Mouse (Mus musculus): ENCODE data around the gene Gm37240. TPM values are rescaled to one million over a fixed set of nuclear protein-coding genes. Genes with fewer than 3 reads are reported as not detected.

The Gm37240 gene
- polyA plus RNA-seq, 1 experiment from 2014 or later, result 10.8 TPM

- POLR2A ChIA-PET, result no interaction called here
- in situ Hi-C loops (cut with MboI; ENCODE audit: low pct_unique_long_range_greater_than_20kb), result no loop called here
- no peak for DNase-seq (ENCODE audit: low read depth, low spot score)
- ATAC-seq, result no peak
- no peaks in the 10 kb centered on the region for H3K27me3 ChIP-seq
- no peak for TF ChIP-seq CTCF (IDR thresholded peaks at IDR 0.05)
- CTCF ChIA-PET, result no interaction called here
These were observed 539.3 kb downstream of the Gm37240 start for GRCm38 (mm10) chr3:85348021-85348420.

GRCm38 (mm10) chr3:85341103-85341860 lies 546.0 kb downstream of the Gm37240 start:
- TF ChIP-seq CTCF (IDR thresholded peaks at IDR 0.05), result no peak
- DNase-seq (ENCODE audit: low read depth, low spot score), result no peak
- ATAC-seq, result no peak
- no peaks in the 10 kb centered on the region for H3K27me3 ChIP-seq
- CTCF ChIA-PET, result interaction anchor here (1.6 kb wide), 1 partner anchor 11 kb away, joined by 4 read pairs; no protein-coding TSS in a partner anchor
- in situ Hi-C loops (cut with MboI; ENCODE audit: low pct_unique_long_range_greater_than_20kb), result no loop called here
- POLR2A ChIA-PET, result interaction anchor here (0.8 kb wide), 1 partner anchor 10 kb away, joined by 4 read pairs; no protein-coding TSS in a partner anchor

DNA sequence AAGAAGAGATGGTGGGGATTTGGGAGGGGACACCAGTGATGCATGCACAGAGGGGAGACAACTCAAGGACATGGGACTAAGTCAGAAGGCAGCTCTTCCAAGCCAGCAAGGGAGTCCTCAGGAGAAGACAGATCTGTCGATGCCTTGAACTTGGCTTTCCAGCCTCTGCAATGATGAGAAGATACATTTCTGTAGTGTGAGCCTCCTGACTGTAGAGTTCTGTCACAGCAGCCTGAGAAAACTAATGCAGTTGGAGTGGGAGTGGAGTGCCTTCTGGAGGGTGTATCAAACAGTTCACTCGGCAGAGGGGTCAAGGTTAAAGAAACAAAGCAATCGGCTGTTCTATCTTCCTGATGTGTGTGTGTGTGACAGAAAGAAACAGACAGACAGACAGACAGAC lies 546.8 kb downstream of the Gm37240 start:
- DNase-seq (ENCODE audit: low read depth, low spot score) (no peak), ATAC-seq (no peak)
- no peak for TF ChIP-seq CTCF (IDR thresholded peaks at IDR 0.05)
- in situ Hi-C loops (cut with MboI; ENCODE audit: low pct_unique_long_range_greater_than_20kb), result no loop called here
- no peaks in the 10 kb centered on the region for H3K27me3 ChIP-seq
- ChIA-PET POLR2A (no interaction called here), CTCF (no interaction called here)

GRCm38 (mm10) chr3:85339926-85340325 lies 547.4 kb downstream of the Gm37240 start:
- DNase-seq (ENCODE audit: low read depth, low spot score) (no peak), ATAC-seq (no peak)
- ChIA-PET CTCF (no interaction called here), POLR2A (no interaction called here)
- in situ Hi-C loops (cut with MboI; ENCODE audit: low pct_unique_long_range_greater_than_20kb), result no loop called here
- H3K27me3 ChIP-seq, result no peaks in the 10 kb centered on the region
- no peak for TF ChIP-seq CTCF (IDR thresholded peaks at IDR 0.05)

DNA sequence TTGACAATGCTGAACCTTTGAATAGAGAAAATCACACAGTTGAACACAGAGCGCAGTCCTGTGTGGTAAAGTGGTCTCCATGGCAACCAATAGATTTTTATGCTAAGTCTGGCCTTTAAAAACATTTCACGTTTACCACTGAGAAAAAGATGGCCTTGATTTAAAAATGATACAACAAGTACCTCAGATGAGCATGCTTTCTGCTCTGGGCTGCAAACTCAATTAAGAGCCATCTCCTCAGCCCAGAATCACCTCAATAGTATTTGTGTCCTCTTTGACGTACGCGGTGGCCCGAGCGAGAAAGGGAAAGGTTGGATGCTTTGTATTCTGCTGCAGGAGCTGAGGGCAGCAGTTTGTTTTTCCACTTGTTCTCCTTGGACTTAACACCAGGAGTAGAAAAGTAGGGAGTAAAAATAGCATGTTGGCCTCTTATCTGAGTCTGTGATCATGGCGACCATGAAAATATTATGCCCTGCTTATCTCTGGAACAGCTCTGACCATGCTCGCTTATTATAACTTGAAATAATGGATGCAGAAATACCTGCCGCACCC lies 548.0 kb downstream of the Gm37240 start:
- no peak for TF ChIP-seq CTCF (IDR thresholded peaks at IDR 0.05)
- POLR2A ChIA-PET, result no interaction called here
- CTCF ChIA-PET, result no interaction called here
- no peaks in the 10 kb centered on the region for H3K27me3 ChIP-seq
- no peak for ATAC-seq
- no peak for DNase-seq (ENCODE audit: low read depth, low spot score)
- in situ Hi-C loops (cut with MboI; ENCODE audit: low pct_unique_long_range_greater_than_20kb), result no loop called here

- DNase-seq (ENCODE audit: low read depth, low spot score) (no peak), ATAC-seq (no peak)
- in situ Hi-C loops (cut with MboI; ENCODE audit: low pct_unique_long_range_greater_than_20kb), result no loop called here
- TF ChIP-seq CTCF (IDR thresholded peaks at IDR 0.05), result no peak
- ChIA-PET POLR2A (no interaction called here), CTCF (interaction anchor here (1.6 kb wide), 1 partner anchor 8 kb away, joined by 6 read pairs; no protein-coding TSS in a partner anchor)
- no peaks in the 10 kb centered on the region for H3K27me3 ChIP-seq
These were observed 548.6 kb downstream of the Gm37240 start for GRCm38 (mm10) chr3:85338755-85339095.

GRCm38 (mm10) chr3:85337881-85338754 lies 549.2 kb downstream of the Gm37240 start:
- in situ Hi-C loops (cut with MboI; ENCODE audit: low pct_unique_long_range_greater_than_20kb), result no loop called here
- ATAC-seq (no peak), DNase-seq (ENCODE audit: low read depth, low spot score) (no peak)
- TF ChIP-seq CTCF (IDR thresholded peaks at IDR 0.05), result no peak
- no peaks in the 10 kb centered on the region for H3K27me3 ChIP-seq
- CTCF ChIA-PET, result interaction anchor here (1.6 kb wide), 1 partner anchor 9 kb away, joined by 6 read pairs; no protein-coding TSS in a partner anchor
- POLR2A ChIA-PET, result no interaction called here

DNA sequence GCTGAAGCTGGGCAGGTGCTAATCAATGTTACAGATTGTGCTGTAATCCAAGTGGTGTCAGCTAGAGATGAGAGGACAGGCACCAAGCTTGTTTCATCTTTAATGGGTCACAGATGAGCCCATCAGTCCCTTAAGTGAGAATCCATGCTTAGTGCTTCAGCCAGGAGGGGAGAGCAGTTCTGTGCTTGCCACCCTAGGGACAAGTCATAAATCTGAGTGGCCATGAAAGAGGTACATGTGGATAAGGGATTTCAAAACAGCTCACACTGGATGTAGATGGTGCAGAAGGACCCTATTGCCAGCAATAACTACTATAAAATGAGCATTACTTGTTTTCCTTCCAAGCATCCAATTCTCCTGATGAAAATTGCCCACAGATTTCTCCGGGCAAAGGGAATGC lies 551.8 kb downstream of the Gm37240 start:
- POLR2A ChIA-PET, result no interaction called here

GRCm38 (mm10) chr3:85332276-85332675 lies 555.0 kb downstream of the Gm37240 start:
- ATAC-seq (no peak), DNase-seq (ENCODE audit: low read depth, low spot score) (no peak)
- in situ Hi-C loops (cut with MboI; ENCODE audit: low pct_unique_long_range_greater_than_20kb), result no loop called here
- no peak for TF ChIP-seq CTCF (IDR thresholded peaks at IDR 0.05)
- POLR2A ChIA-PET, result interaction anchor here (1.1 kb wide), 1 partner anchor 9 kb away, joined by 4 read pairs; no protein-coding TSS in a partner anchor
- CTCF ChIA-PET, result no interaction called here
- peaks cover 5% of the 10 kb centered on the region for H3K27me3 ChIP-seq

More for the DNA sequence above, 551.8 kb downstream of the Gm37240 start:
- no peak for ATAC-seq
- no peak for TF ChIP-seq CTCF (IDR thresholded peaks at IDR 0.05)
- in situ Hi-C loops (cut with MboI; ENCODE audit: low pct_unique_long_range_greater_than_20kb), result no loop called here
- peaks cover 3% of the 10 kb centered on the region for H3K27me3 ChIP-seq
- CTCF ChIA-PET, result interaction anchor here (1.5 kb wide), 1 partner anchor 20 kb away, joined by 4 read pairs; no protein-coding TSS in a partner anchor
- DNase-seq (ENCODE audit: low read depth, low spot score), result no peak

DNA sequence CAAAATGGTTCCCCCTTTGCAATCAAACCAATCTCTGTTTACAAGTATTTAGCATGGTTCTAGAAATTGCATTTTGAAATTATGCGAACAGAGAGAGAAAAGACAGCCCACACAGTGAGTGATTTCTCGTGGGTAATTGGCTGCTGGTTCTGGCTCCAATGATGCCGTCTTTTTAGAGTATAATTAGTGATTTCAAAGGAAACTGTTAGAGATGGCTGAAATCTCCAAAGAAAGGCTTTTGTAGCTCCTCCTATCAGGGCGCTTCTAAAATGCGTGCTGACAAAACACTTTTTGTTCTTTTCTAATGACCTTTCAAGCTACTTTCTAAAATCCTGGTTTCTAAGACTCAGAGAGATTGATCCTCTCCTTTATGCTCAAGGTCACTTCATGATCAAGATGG lies 569.1 kb downstream of the Gm37240 start:
- in situ Hi-C loops (cut with MboI; ENCODE audit: low pct_unique_long_range_greater_than_20kb), result no loop called here
- TF ChIP-seq CTCF (IDR thresholded peaks at IDR 0.05), result no peak
- DNase-seq (ENCODE audit: low read depth, low spot score) (no peak), ATAC-seq (no peak)
- CTCF ChIA-PET, result interaction anchor here (0.8 to 1.3 kb wide), 2 partner anchors 12 to 20 kb away, joined by 3 read pairs; no protein-coding TSS in a partner anchor
- H3K27me3 ChIP-seq, result no peaks in the 10 kb centered on the region
- POLR2A ChIA-PET, result no interaction called here

DNA sequence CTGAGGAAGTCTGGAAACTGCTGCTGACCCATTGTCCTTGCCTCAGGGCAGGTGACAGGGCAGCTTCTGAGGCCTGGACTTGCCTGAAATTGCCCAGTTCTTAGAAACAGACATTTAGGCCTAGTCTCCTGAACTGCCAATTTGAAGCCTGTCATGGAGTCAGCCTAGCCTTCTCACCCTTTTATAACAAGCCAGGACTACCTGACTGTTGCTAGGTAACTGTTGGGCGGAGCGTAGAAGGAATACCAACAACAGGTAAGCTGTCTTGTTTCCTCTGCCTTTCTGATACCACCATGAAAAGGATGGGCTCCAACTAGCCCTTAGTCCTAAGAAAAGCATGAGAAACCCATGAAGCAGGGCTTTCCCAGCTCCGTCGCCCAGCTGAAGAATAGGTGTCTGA lies 570.0 kb downstream of the Gm37240 start:
- in situ Hi-C loops (cut with MboI; ENCODE audit: low pct_unique_long_range_greater_than_20kb), result no loop called here
- ATAC-seq (no peak), DNase-seq (ENCODE audit: low read depth, low spot score) (no peak)
- TF ChIP-seq CTCF (IDR thresholded peaks at IDR 0.05), result no peak
- ChIA-PET CTCF (no interaction called here), POLR2A (no interaction called here)
- no peaks in the 10 kb centered on the region for H3K27me3 ChIP-seq

Data from Patski (cell line).